Mouse (Mus musculus) NIH3T3 (cell line): ENCODE measurements around the gene Zcrb1.

Source experiments
- DNase-seq: peaks from one replicate; pipeline ENCODE4 v3.0.0-alpha.2; 2012; ENCODE audit warnings: low read depth

Gene Zcrb1

GRCm38 (mm10) chr15:93368558-93368957 is 29.6 kb downstream of the Zcrb1 start:
- DNase-seq, result peak; percentile 12

DNA sequence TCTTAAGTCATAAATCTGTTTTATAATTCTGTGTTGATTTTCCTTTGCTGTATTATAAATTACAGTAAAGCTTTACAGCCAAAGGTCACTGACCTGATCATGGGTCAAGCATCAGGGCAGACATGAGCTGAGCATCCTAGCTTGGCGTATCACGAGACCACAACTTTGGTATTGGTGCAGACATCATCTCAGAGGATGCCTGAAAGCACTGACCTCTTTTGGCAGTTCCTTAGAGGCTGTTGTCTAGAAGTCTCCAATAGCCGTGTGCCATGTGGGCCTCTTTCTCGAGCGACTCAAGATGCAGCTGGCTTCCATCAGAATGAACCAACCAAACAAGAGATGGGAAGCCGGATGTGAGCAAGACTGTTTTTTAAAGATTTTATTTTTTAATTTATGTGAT is 32.6 kb downstream of the Zcrb1 start:
- no peak for DNase-seq

DNA sequence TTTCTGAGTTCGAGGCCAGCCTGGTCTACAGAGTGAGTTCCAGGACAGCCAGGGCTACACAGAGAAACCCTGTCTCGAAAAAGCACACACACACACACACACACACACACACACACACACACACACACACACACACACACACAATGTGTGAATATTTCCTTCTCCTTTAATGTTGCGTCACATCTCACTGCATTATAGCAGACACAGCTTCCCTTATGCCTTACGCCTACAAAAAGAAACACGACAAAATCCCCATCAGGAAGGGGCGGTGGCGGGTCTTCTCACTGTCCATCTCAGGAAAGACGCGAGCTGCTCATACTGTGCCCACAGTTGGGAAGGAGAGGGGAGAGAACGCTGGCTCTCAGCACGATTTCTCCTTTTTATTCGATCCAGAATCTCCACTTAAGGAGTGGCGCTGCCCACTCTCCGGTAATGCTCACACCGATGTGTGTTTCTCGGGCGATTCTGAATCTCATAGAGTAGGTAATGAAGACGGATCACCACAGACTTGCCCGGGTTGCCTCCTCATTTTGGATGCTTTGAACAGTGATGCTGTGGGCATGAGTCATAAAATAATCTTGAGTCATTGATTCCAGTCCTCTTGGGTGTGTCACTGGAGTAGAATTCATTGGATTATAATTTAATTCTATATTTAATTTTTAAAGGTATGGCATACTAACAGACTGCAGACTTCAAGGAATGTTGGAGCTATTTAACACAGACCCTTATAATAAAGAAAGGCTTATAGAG is 39.6 kb downstream of the Zcrb1 start:
- DNase-seq, result peak; percentile 35

GRCm38 (mm10) chr15:93340630-93341379 is 57.3 kb downstream of the Zcrb1 start:
- DNase-seq, result no peak

- DNase-seq, result peak; percentile 94
Measured at GRCm38 (mm10) chr15:93336925-93337761, 61.0 kb downstream of the Zcrb1 start, which contains the start of gene Yaf2. Yaf2 (minus strand) TSS chr15:93336935.

- DNase-seq, result no peak
Measured at GRCm38 (mm10) chr15:93336658-93336924, 61.5 kb downstream of the Zcrb1 start.
